21 mouse cellular contexts compared by ENCODE assay signal in the genomic region with DNA sequence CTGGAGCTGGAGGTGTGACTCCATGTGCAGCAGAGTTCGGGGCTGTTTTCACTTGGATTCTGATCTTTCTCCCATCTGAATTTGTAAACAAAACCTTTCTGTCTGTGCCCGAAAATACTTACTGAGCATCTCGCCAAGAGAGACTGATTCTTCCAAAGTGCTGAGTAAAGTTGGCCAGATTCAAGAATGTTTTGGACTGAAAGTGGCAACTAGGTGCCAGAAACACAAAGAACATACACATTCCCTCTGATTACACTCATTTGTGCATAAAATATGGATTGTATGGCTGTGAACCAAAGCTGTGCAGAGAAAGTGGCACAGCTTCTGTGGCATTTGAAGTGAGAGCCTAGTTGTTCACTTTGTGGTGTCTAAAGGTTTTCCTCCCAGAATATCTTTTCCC. TPM values are rescaled to one million over a fixed set of nuclear protein-coding genes. Genes with fewer than 3 reads are reported as not detected.
DNase-seq lines count a peak whose midpoint lies in the region; ATAC-seq lines count a peak whose summit lies in the region.
"Had no signal": no experiment of that assay in that cellular context is flagged by ENCODE, and none has a peak within 500 bp of the region (broad histone marks: within the 10 kb centered on the region; RNA-seq: fewer than 3 reads in every experiment).

No protein-coding gene starts in this region.

- peak; percentile 93 for ATAC-seq in frontal cortex, adult (ENCODE audit: low TSS enrichment)
- ATAC-seq: intestine, postnatal 0 days; liver, postnatal 0 days had no signal

- no peak for DNase-seq in frontal cortex, postnatal 14 days (ENCODE audit: low spot score in 2 of 2)
- DNase-seq in left cerebral cortex, postnatal 14 days (ENCODE audit: low spot score in 2 of 2), result peak; percentile 4 to 23
- DNase-seq in left cerebral cortex, adult 11 months (ENCODE audit: low spot score), result no peak
- peak; percentile 68 for DNase-seq in Muller cell, postnatal 12 days (ENCODE audit: inconsistent ontology term)
- peak; percentile 3 for DNase-seq in adipocyte (ENCODE audit: low spot score)
- DNase-seq in heart, postnatal 14 days, result no peak
- DNase-seq: adrenal gland, postnatal 14 days; B cell, adult 2 months; cerebellum, adult 11 months; cerebellum, adult 9-11 months; gastrocnemius, adult 2 months; heart, postnatal 4 days; kidney, postnatal 25 days; liver, postnatal 0 days; lung, postnatal 14 days had no signal

- intact Hi-C loops in left cerebral cortex, postnatal 14 days (cut with DNase I), result no loop called here
- intact Hi-C loops in heart, postnatal 14 days (cut with DNase I), result no loop called here

RNA-seq across cellular contexts. Expression of a gene that starts 15.7 kb away (rescaled TPM):
- total RNA-seq in left cerebral cortex, postnatal 14 days (2021), result not detected
- total RNA-seq in heart, postnatal 14 days (2021), result not detected
- total RNA-seq: adrenal gland, postnatal 14 days; CH12.LX; gastrocnemius, adult 2 months; heart, postnatal 4 days; layer of hippocampus, adult 2 months; left cerebral cortex, adult 18-20 months; megakaryocyte progenitor cell, adult 5-6 weeks had no signal

Comparison
In these comparisons a context has a peak if more than half of its experiments do, and no peak if none do; other contexts are left out.
1. DNase-seq: peak in left cerebral cortex, postnatal 14 days (2 of 2), Muller cell, postnatal 12 days (single experiment) and adipocyte (single experiment); none in frontal cortex, postnatal 14 days (0 of 2), left cerebral cortex, adult 11 months (single experiment) and heart, postnatal 14 days (0 of 2).